Mouse (Mus musculus) liver, postnatal 0 days (tissue): ENCODE data around the gene Dcaf1.

Source experiments
- CTCF ChIP-seq: sonication (generic); IDR thresholded peaks from 2 replicates; pipeline ENCODE4 v1.5.1; 2016; ENCODE audit warnings: antibody characterized with exemption, low read depth
- EP300 ChIP-seq: IDR thresholded peaks from 2 replicates; pipeline ENCODE4 v1.6.1; 2016; ENCODE audit warnings: antibody characterized with exemption, low read depth, mild to moderate bottlenecking

GRCm38 (mm10) chr9:106821618-106822380 is at the start of gene Dcaf1:
- TF ChIP-seq EP300 (peak; percentile 14; the same call in 1 of the 2 replicates), CTCF (peak; percentile 28)
